Mouse (Mus musculus): ENCODE data around the gene Cdkn1a. TPM values are rescaled to one million over a fixed set of nuclear protein-coding genes. Genes with fewer than 3 reads are reported as not detected.

The Cdkn1a gene
- polyA plus RNA-seq, 1 experiment from 2014 or later, result 74.9 TPM

DNA sequence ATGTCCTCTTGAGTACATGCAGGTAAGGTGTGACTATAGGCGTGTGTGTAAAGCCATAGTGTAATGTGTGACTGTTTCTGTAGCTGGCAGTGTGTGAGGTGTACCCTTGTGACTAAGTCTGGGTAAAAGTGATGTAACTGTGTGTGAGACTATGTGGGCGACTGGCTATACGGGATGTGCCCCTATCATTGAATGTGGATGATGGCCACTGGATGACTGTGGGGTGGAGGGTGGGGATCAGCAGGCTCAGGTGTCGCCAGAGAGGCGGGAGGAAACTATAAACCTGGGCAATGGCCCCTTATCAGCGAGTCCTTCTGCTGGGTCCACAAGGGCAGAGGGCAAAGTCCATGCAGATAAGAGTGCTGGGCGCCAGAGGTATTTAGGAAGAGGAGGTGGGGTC, 40.9 kb upstream of the Cdkn1a start:
- WGBS, result 39% methylated on average over 7 of the region's 7 CpGs
- peak overlapping the region; percentile 69 for H3K27ac ChIP-seq (ENCODE audit: low read depth, low read length)
- ATAC-seq, result peak; percentile 77

DNA sequence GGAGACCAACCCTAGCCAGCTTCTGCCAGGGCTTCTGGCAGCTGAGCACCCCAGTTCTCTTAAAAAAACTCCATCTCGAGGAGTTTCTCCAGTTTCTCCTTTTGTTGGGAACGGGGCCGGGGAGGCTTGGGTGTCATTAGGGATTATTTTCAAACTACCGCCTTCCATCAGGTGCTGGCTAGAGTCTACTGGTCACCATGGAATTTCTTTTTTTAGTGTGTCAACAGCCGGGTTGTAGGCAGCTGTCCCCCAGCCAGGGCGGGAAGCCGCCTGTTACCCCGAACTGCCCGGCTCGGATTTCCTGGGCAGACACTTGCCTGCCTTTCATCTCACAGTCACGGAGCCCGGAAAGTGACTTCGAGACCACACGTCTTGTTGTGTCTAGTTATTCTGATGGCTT, 40.0 kb upstream of the Cdkn1a start:
- 22% methylated on average over 14 of the region's 14 CpGs for WGBS
- Histone ChIP-seq H3K4me3 (ENCODE audit: low read depth, low read length) (0 out of 2 replicates have a peak overlapping the region, but pooled peaks have one; percentile 7), H3K4me2 (replicated peaks; ENCODE audit: low read depth) (peak overlapping the region; percentile 56)

More for the DNA sequence above, 40.9 kb upstream of the Cdkn1a start:
- Histone ChIP-seq H3K4me3 (ENCODE audit: low read depth, low read length) (no peak overlapping the region), H3K27me3 (replicated peaks; ENCODE audit: control insufficient read depth, insufficient read depth, low read length) (no peaks in the 10 kb centered on the region), H3K9ac (ENCODE audit: low read depth, low read length) (0 out of 2 replicates have a peak overlapping the region, but pooled peaks have one; percentile 43), H3K4me1 (replicated peaks; ENCODE audit: control insufficient read depth, insufficient read depth, low read length) (0 out of 2 replicates have a peak, but pooled peaks cover 5% of the 10 kb centered on the region), H3K9me3 (ENCODE audit: control insufficient read depth) (no peaks in the 10 kb centered on the region), H3K36me3 (ENCODE audit: control insufficient read depth, insufficient read depth) (peaks cover 17% of the 10 kb centered on the region), H3K4me2 (replicated peaks; ENCODE audit: low read depth) (peak overlapping the region; percentile 56)
- no peak for TF ChIP-seq CTCF (IDR thresholded peaks at IDR 0.05; ENCODE audit: low read depth)

DNA sequence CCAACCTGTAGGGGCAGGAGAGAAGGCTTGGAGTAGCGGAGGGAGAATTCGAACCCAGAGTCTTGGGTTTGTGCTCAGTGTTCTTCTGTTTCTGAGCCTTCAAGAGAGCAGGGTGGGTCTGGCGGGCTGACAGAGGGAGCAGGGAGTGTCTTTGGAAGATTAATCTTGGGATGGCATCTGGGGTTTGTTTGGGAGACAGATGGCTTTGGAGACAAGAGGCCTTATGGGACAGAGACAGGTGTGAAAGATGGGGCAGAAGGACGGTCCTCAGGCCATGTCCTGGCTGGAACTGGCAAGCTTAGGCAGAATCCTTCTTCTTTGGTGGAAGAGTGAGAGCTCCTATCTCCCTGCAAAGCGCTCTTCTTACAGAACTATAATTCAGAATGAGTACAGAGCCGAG, 37.7 kb upstream of the Cdkn1a start:
- no peaks in the 10 kb centered on the region for H3K36me3 ChIP-seq (ENCODE audit: control insufficient read depth, insufficient read depth)
- WGBS, result 90% methylated on average over 6 of the region's 6 CpGs
- no peak overlapping the region for H3K27ac ChIP-seq (ENCODE audit: low read depth, low read length)
- no peak overlapping the region for H3K4me2 ChIP-seq (replicated peaks; ENCODE audit: low read depth)
- H3K9ac ChIP-seq (ENCODE audit: low read depth, low read length), result no peak overlapping the region
- no peaks in the 10 kb centered on the region for H3K27me3 ChIP-seq (replicated peaks; ENCODE audit: control insufficient read depth, insufficient read depth, low read length)
- no peak overlapping the region for H3K4me3 ChIP-seq (ENCODE audit: low read depth, low read length)
- H3K4me1 ChIP-seq (replicated peaks; ENCODE audit: control insufficient read depth, insufficient read depth, low read length), result peaks cover 8% of the 10 kb centered on the region; the same call in 1 of the 2 replicates
- no peaks in the 10 kb centered on the region for H3K9me3 ChIP-seq (ENCODE audit: control insufficient read depth)
- no peak for TF ChIP-seq CTCF (IDR thresholded peaks at IDR 0.05; ENCODE audit: low read depth)
- no peak for ATAC-seq

More for the DNA sequence above, 40.0 kb upstream of the Cdkn1a start:
- Histone ChIP-seq H3K27ac (ENCODE audit: low read depth, low read length) (peak overlapping the region; percentile 69), H3K36me3 (ENCODE audit: control insufficient read depth, insufficient read depth) (peaks cover 8% of the 10 kb centered on the region), H3K9ac (ENCODE audit: low read depth, low read length) (peak overlapping the region; percentile 43), H3K9me3 (ENCODE audit: control insufficient read depth) (no peaks in the 10 kb centered on the region), H3K4me1 (replicated peaks; ENCODE audit: control insufficient read depth, insufficient read depth, low read length) (0 out of 2 replicates have a peak, but pooled peaks cover 5% of the 10 kb centered on the region), H3K27me3 (replicated peaks; ENCODE audit: control insufficient read depth, insufficient read depth, low read length) (no peaks in the 10 kb centered on the region)
- no peak for TF ChIP-seq CTCF (IDR thresholded peaks at IDR 0.05; ENCODE audit: low read depth)
- no peak for ATAC-seq

- Histone ChIP-seq H3K27me3 (replicated peaks; ENCODE audit: control insufficient read depth, insufficient read depth, low read length) (no peaks in the 10 kb centered on the region), H3K4me1 (replicated peaks; ENCODE audit: control insufficient read depth, insufficient read depth, low read length) (peaks cover 8% of the 10 kb centered on the region; the same call in 1 of the 2 replicates), H3K4me3 (ENCODE audit: low read depth, low read length) (no peak overlapping the region), H3K36me3 (ENCODE audit: control insufficient read depth, insufficient read depth) (no peaks in the 10 kb centered on the region), H3K27ac (ENCODE audit: low read depth, low read length) (no peak overlapping the region), H3K9ac (ENCODE audit: low read depth, low read length) (no peak overlapping the region), H3K9me3 (ENCODE audit: control insufficient read depth) (no peaks in the 10 kb centered on the region), H3K4me2 (replicated peaks; ENCODE audit: low read depth) (no peak overlapping the region; the same call in 1 of the 2 replicates)
- no peak for ATAC-seq
- 17% methylated on average over 7 of the region's 7 CpGs for WGBS
- no peak for TF ChIP-seq CTCF (IDR thresholded peaks at IDR 0.05; ENCODE audit: low read depth)
These were observed 36.9 kb upstream of the Cdkn1a start for GRCm38 (mm10) chr17:29053841-29054240.

DNA sequence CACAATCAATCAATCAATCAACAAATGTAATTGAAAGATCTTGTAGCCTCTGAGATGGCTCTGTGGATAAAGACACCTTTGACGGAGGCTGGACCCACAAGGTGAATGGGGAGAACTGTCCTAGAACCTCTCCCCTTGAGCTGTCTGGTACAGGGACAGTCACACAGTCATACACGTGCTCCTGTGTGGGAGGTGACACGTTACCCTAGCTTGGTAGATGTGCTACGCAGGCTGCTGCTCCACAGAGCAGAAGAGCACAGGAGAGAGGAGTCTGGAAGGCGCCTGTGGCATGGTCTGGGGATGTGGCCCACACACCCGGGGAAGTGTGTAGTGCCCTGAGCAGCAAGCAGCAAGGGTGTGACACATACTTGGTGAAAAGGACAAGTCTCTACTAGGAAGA, 36.3 kb upstream of the Cdkn1a start:
- 74% methylated on average over 6 of the region's 6 CpGs for WGBS
- Histone ChIP-seq H3K36me3 (ENCODE audit: control insufficient read depth, insufficient read depth) (no peaks in the 10 kb centered on the region), H3K4me3 (ENCODE audit: low read depth, low read length) (no peak overlapping the region), H3K4me2 (replicated peaks; ENCODE audit: low read depth) (no peak overlapping the region), H3K9me3 (ENCODE audit: control insufficient read depth) (no peaks in the 10 kb centered on the region), H3K4me1 (replicated peaks; ENCODE audit: control insufficient read depth, insufficient read depth, low read length) (peaks cover 8% of the 10 kb centered on the region; the same call in 1 of the 2 replicates), H3K27me3 (replicated peaks; ENCODE audit: control insufficient read depth, insufficient read depth, low read length) (no peaks in the 10 kb centered on the region), H3K27ac (ENCODE audit: low read depth, low read length) (no peak overlapping the region), H3K9ac (ENCODE audit: low read depth, low read length) (no peak overlapping the region)
- TF ChIP-seq CTCF (IDR thresholded peaks at IDR 0.05; ENCODE audit: low read depth), result no peak
- ATAC-seq, result no peak

GRCm38 (mm10) chr17:29055586-29055985, 35.2 kb upstream of the Cdkn1a start:
- TF ChIP-seq CTCF (IDR thresholded peaks at IDR 0.05; ENCODE audit: low read depth), result no peak
- no peaks in the 10 kb centered on the region for H3K36me3 ChIP-seq (ENCODE audit: control insufficient read depth, insufficient read depth)
- H3K4me2 ChIP-seq (replicated peaks; ENCODE audit: low read depth), result no peak overlapping the region
- H3K27ac ChIP-seq (ENCODE audit: low read depth, low read length), result no peak overlapping the region
- ATAC-seq, result no peak
- H3K27me3 ChIP-seq (replicated peaks; ENCODE audit: control insufficient read depth, insufficient read depth, low read length), result no peaks in the 10 kb centered on the region
- 78% methylated on average over 5 of the region's 5 CpGs for WGBS
- H3K9me3 ChIP-seq (ENCODE audit: control insufficient read depth), result no peaks in the 10 kb centered on the region
- no peak overlapping the region for H3K9ac ChIP-seq (ENCODE audit: low read depth, low read length)
- peaks cover 8% of the 10 kb centered on the region; the same call in 1 of the 2 replicates for H3K4me1 ChIP-seq (replicated peaks; ENCODE audit: control insufficient read depth, insufficient read depth, low read length)
- H3K4me3 ChIP-seq (ENCODE audit: low read depth, low read length), result no peak overlapping the region

Measured in intestine, postnatal 0 days (tissue).